Mouse (Mus musculus): ENCODE results near the gene Asb6. TPM values are rescaled to one million over a fixed set of nuclear protein-coding genes. Genes with fewer than 3 reads are reported as not detected.

The Asb6 gene
- total and polyA plus RNA-seq, 3 experiments: 50.1 to 54.6 TPM; not detected in 1

DNA sequence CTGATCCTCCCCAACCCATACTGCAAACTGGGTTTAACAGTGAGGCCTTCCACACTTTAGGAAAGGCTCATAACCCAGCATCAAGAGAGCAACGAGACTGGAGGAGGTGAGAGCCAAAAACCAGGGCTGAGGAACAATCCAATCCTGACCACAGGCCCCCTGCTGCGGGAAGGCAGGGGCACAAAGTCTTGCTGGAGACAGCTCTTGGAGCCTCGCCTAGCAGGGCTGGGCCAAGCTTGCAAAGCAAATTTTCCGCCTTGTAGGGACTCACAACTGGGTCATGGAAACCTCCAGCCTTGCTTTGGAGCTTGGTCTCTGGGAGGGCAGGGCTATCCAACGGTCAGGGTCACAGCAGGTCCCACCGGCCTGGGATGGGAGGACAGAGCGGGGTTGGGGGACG is 40.7 kb upstream of the Asb6 start:
- Histone ChIP-seq H3K27ac (ENCODE audit: control insufficient read depth, low read depth, low read length) (no peak overlapping the region), H3K36me3 (ENCODE audit: control insufficient read depth in 1 of 2, insufficient read depth in 2 of 2, low read length in 2 of 2) (no peaks in the 10 kb centered on the region), H3K9ac (ENCODE audit: control insufficient read depth, low read depth, low read length, poor library complexity, severe bottlenecking) (no peak overlapping the region), H3K27me3 (ENCODE audit: control insufficient read depth in 1 of 2, insufficient read depth in 2 of 2, low read length in 2 of 2) (peaks cover 0 to 6% of the 10 kb centered on the region in 2 experiments; a peak in 3 of 4 replicates), H3K4me3 (ENCODE audit: control insufficient read depth in 1 of 2, insufficient read depth in 1 of 2, low read depth in 2 of 2, low read length in 2 of 2) (no peak overlapping the region), H3K9me3 (replicated peaks; ENCODE audit: insufficient read depth, low read length) (no peaks in the 10 kb centered on the region), H3K79me2 (ENCODE audit: control insufficient read depth, insufficient read depth, low read length, poor library complexity) (no peaks in the 10 kb centered on the region), H3K4me1 (ENCODE audit: control insufficient read depth in 1 of 2, insufficient read depth in 2 of 2, low read length in 2 of 2) (no peaks in the 10 kb centered on the region)
- no peak for DNase-seq (ENCODE audit: low read depth, low spot score)
- TF ChIP-seq CHD2 (IDR thresholded peaks at IDR 0.05; ENCODE audit: low read length) (no peak), MAX (IDR thresholded peaks at IDR 0.05; ENCODE audit: low read length) (no peak), MAZ (IDR thresholded peaks at IDR 0.05; ENCODE audit: low read depth, low read length) (no peak), SIN3A (IDR thresholded peaks at IDR 0.05; ENCODE audit: low read length) (no peak), BHLHE40 (IDR thresholded peaks at IDR 0.05; ENCODE audit: borderline replicate concordance, low read depth, low read length) (no peak), GATA1 (IDR thresholded peaks at IDR 0.05; ENCODE audit: low read depth, low read length) (no peak), RCOR1 (IDR thresholded peaks at IDR 0.05; ENCODE audit: low read depth, low read length) (no peak), NRF1 (IDR thresholded peaks at IDR 0.05; ENCODE audit: insufficient read depth, low read depth, low read length, poor library complexity, severe bottlenecking) (no peak), MYB (IDR thresholded peaks at IDR 0.05; ENCODE audit: low read depth, low read length) (no peak), SMC3 (IDR thresholded peaks at IDR 0.05; ENCODE audit: low read depth, low read length) (no peak), MEF2A (IDR thresholded peaks at IDR 0.05; ENCODE audit: extremely low read depth, insufficient replicate concordance, low read depth, low read length, poor library complexity, severe bottlenecking) (no peak), POLR2AphosphoS5 (IDR thresholded peaks at IDR 0.05; ENCODE audit: borderline replicate concordance, low read depth, low read length) (no peak), KAT2A (conservative IDR thresholded peaks at IDR 0.05; ENCODE audit: low read depth, low read length) (no peak)

DNA sequence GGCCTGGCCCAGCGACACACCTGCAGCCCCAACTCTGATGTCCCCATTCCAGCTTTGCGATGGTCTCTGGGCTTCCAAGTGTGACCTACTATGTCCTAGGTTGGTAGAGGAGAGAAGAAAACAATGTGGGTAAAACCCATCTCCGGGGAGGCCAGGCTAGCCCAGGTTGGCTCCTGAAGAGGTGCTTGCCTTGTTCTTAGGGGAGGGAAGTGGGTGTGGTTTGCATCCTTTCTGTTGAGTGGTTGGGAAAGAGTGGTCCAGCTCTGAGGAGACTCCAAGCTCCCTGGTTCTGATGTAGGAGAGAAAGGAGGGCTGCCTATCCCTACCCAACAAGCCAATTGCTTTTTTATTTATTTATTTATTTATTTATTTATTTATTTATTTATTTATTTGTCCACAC is 35.3 kb upstream of the Asb6 start:
- H3K4me3 ChIP-seq (ENCODE audit: control insufficient read depth in 1 of 2, insufficient read depth in 1 of 2, low read depth in 2 of 2, low read length in 2 of 2): no peak overlapping the region
- H3K4me1 ChIP-seq (ENCODE audit: control insufficient read depth in 1 of 2, insufficient read depth in 2 of 2, low read length in 2 of 2): no peaks in the 10 kb centered on the region
- no peak for DNase-seq (ENCODE audit: low read depth, low spot score)
- H3K36me3 ChIP-seq (ENCODE audit: control insufficient read depth in 1 of 2, insufficient read depth in 2 of 2, low read length in 2 of 2): no peaks in the 10 kb centered on the region
- H3K9me3 ChIP-seq (replicated peaks; ENCODE audit: insufficient read depth, low read length): no peaks in the 10 kb centered on the region
- no peaks in the 10 kb centered on the region for H3K79me2 ChIP-seq (ENCODE audit: control insufficient read depth, insufficient read depth, low read length, poor library complexity)
- H3K27ac ChIP-seq (ENCODE audit: control insufficient read depth, low read depth, low read length): no peak overlapping the region
- H3K27me3 ChIP-seq (ENCODE audit: control insufficient read depth in 1 of 2, insufficient read depth in 2 of 2, low read length in 2 of 2): peaks cover 0 to 2% of the 10 kb centered on the region in 2 experiments; a peak in 2 of 4 replicates
- no peak for TF ChIP-seq JUND (IDR thresholded peaks at IDR 0.05; ENCODE audit: low read depth, low read length)
- no peak for TF ChIP-seq ZKSCAN1 (IDR thresholded peaks at IDR 0.05; ENCODE audit: low read depth, low read length)
- no peak for TF ChIP-seq CHD1 (IDR thresholded peaks at IDR 0.05; ENCODE audit: low read depth, low read length)
- no peak for TF ChIP-seq ETS1 (IDR thresholded peaks at IDR 0.05; ENCODE audit: low read depth, low read length)
- no peak for TF ChIP-seq SIN3A (IDR thresholded peaks at IDR 0.05; ENCODE audit: low read length)
- TF ChIP-seq GABPA (IDR thresholded peaks at IDR 0.05; ENCODE audit: low read depth, low read length): no peak
- TF ChIP-seq ELF1 (IDR thresholded peaks at IDR 0.05; ENCODE audit: low read depth, low read length): no peak
- no peak for TF ChIP-seq USF2 (IDR thresholded peaks at IDR 0.05; ENCODE audit: borderline replicate concordance in 1 of 2, insufficient read depth in 1 of 2, low read depth in 1 of 2, low read length in 2 of 2)
- no peak for TF ChIP-seq ZMIZ1 (IDR thresholded peaks at IDR 0.05; ENCODE audit: low read depth, low read length)
- TF ChIP-seq RCOR1 (IDR thresholded peaks at IDR 0.05; ENCODE audit: low read depth, low read length): no peak
- no peak overlapping the region for H3K9ac ChIP-seq (ENCODE audit: control insufficient read depth, low read depth, low read length, poor library complexity, severe bottlenecking)
